Mouse (Mus musculus): ENCODE data around the gene Srp68. TPM values are rescaled to one million over a fixed set of nuclear protein-coding genes. Genes with fewer than 3 reads are reported as not detected.

The Srp68 gene
- total and polyA plus RNA-seq, 3 experiments, result 146 to 228 (median 180) TPM

DNA sequence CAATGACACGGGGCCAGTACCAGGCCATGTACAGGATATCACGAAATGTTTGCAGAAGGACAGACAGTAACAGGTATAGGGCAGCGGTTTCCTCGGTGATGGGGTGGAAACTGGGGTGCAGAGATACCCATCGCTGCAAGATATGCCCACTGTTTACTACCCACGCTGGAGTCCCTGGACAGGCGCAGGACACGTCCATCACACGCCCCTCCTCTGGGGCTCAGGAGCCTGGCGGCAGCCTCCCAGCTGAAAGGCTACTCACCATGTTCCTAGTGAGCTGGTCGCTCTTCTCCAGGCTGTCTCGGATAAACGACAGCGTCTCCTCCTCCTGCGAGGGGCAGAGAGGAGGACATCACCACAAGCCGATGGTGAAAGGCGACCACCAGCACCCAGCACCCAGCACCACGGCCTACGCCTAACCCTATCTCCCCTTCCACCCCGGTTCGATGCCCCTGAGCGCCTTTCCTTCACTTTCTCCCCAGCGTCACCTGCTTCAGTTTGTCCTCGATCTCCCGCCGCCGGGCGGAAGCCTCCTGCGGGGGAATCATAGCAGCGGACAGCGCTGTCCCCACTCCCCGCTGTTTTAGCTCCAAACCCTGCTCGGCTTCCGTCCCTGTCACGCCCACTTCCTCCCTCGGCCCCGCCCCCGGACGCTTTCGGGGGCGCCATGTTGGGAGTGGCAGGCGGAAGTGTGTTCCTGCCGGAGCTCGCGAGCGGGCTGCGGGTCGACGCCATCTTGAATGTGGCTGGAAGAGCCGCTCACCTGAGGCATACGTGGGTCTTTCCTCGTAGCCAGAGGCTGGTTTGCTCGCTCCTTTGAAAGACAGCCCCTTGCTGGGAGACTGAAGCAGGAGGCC lies 32.3 kb upstream of the Srp68 start (continued):
- TF ChIP-seq ZKSCAN1 (IDR thresholded peaks at IDR 0.05; ENCODE audit: low read depth, low read length), result no peak
- TF ChIP-seq USF1 (IDR thresholded peaks at IDR 0.05; ENCODE audit: low read depth, low read length), result peak; percentile 63
- no peak for TF ChIP-seq USF2 (IDR thresholded peaks at IDR 0.05; ENCODE audit: borderline replicate concordance in 1 of 2, insufficient read depth in 1 of 2, low read depth in 1 of 2, low read length in 2 of 2)
- TF ChIP-seq MYC (IDR thresholded peaks at IDR 0.05; ENCODE audit: low read depth, low read length), result peak; percentile 80; the same call in 1 of the 2 replicates

DNA sequence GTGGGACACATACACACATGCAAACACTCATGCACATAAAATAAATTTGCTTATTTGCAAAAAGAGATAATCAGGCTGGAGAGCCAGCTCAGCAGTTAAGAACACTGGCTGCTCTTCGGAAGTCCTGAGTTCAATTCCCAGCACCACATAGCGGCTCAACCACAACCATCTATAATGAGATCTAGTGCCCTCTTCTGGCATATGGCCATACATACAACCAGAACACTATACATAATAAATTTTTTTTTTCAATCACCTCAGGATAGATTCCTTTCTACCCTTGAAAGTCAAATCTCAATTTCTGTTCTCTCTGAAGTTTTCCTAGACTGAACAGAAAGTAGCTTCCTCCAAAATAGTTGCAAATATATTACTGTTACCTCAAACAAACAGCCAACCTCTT lies 31.4 kb upstream of the Srp68 start:
- Histone ChIP-seq H3K4me1 (ENCODE audit: control insufficient read depth in 1 of 2, insufficient read depth in 2 of 2, low read length in 2 of 2) (peaks cover 9 to 16% of the 10 kb centered on the region in 2 experiments), H3K9me3 (replicated peaks; ENCODE audit: insufficient read depth, low read length) (no peaks in the 10 kb centered on the region), H3K79me2 (ENCODE audit: control insufficient read depth, insufficient read depth, low read length, poor library complexity) (peaks cover 3% of the 10 kb centered on the region; the same call in 1 of the 2 replicates), H3K27me3 (ENCODE audit: control insufficient read depth in 1 of 2, insufficient read depth in 2 of 2, low read length in 2 of 2) (no peaks in the 10 kb centered on the region), H3K36me3 (ENCODE audit: control insufficient read depth in 1 of 2, insufficient read depth in 2 of 2, low read length in 2 of 2) (peaks cover 0 to 11% of the 10 kb centered on the region in 2 experiments; a peak in 3 of 4 replicates), H3K27ac (ENCODE audit: control insufficient read depth, low read depth, low read length) (no peak overlapping the region), H3K4me3 (ENCODE audit: control insufficient read depth in 1 of 2, insufficient read depth in 1 of 2, low read depth in 2 of 2, low read length in 2 of 2) (peak overlapping the region in 1 of 2 experiments; percentile 90; a peak in 2 of 4 replicates), H3K9ac (ENCODE audit: control insufficient read depth, low read depth, low read length, poor library complexity, severe bottlenecking) (no peak overlapping the region)
- peak; percentile 59 for DNase-seq (ENCODE audit: low read depth, low spot score)
- peak; percentile 26; the same call in 1 of the 2 replicates for TF ChIP-seq RAD21 (IDR thresholded peaks at IDR 0.05; ENCODE audit: low read depth, low read length)
- peak; percentile 37; the same call in 1 of the 2 replicates for TF ChIP-seq HCFC1 (IDR thresholded peaks at IDR 0.05; ENCODE audit: low read depth, low read length)
- peak; percentile 82 for TF ChIP-seq ZNF384 (IDR thresholded peaks at IDR 0.05; ENCODE audit: low read depth, low read length)
- peak in 2 of 3 experiments; percentile 18 to 58; a peak in 3 of 6 replicates for TF ChIP-seq CTCF (IDR thresholded peaks at IDR 0.05 in 2 of 3, conservative IDR thresholded peaks at IDR 0.05 in 1 of 3; ENCODE audit: control insufficient read depth in 1 of 3, insufficient read depth in 1 of 3, low read depth in 2 of 3, low read length in 3 of 3, poor library complexity in 1 of 3, severe bottlenecking in 1 of 3)
- 0 out of 2 replicates have a peak, but pooled peaks have one; percentile 35 for TF ChIP-seq SIN3A (IDR thresholded peaks at IDR 0.05; ENCODE audit: low read length)
- TF ChIP-seq MXI1 (IDR thresholded peaks at IDR 0.05; ENCODE audit: low read depth, low read length), result no peak
- TF ChIP-seq SMC3 (IDR thresholded peaks at IDR 0.05; ENCODE audit: low read depth, low read length), result peak; percentile 40; the same call in 1 of the 2 replicates
- no peak for TF ChIP-seq UBTF (IDR thresholded peaks at IDR 0.05; ENCODE audit: borderline replicate concordance, insufficient read depth, low read depth, low read length)

DNA sequence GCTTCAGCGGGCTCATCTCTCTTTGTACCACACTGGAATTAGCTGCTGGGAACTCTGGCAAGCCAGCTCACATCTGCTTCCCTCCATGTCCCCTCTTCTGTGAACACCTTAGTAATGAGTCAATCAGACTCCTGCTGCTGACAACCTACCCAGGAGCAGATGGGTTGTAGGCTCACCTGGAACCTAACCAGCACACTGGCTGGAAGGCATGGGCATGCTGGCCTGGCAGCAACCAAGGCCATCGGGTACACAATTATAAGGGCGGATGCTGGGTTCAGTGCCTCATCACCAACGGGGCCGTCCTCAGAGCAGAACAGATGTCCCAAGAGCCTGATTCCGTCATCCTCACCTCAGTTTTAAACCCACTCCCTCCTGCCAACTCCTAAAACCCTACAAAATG lies 24.6 kb upstream of the Srp68 start:
- Histone ChIP-seq H3K27me3 (ENCODE audit: control insufficient read depth in 1 of 2, insufficient read depth in 2 of 2, low read length in 2 of 2) (no peaks in the 10 kb centered on the region), H3K9ac (ENCODE audit: control insufficient read depth, low read depth, low read length, poor library complexity, severe bottlenecking) (no peak overlapping the region), H3K36me3 (ENCODE audit: control insufficient read depth in 1 of 2, insufficient read depth in 2 of 2, low read length in 2 of 2) (no peaks in the 10 kb centered on the region; a peak in 1 of 4 replicates), H3K4me3 (ENCODE audit: control insufficient read depth in 1 of 2, insufficient read depth in 1 of 2, low read depth in 2 of 2, low read length in 2 of 2) (no peak overlapping the region), H3K4me1 (ENCODE audit: control insufficient read depth in 1 of 2, insufficient read depth in 2 of 2, low read length in 2 of 2) (no peaks in the 10 kb centered on the region), H3K27ac (ENCODE audit: control insufficient read depth, low read depth, low read length) (no peak overlapping the region), H3K9me3 (replicated peaks; ENCODE audit: insufficient read depth, low read length) (no peaks in the 10 kb centered on the region), H3K79me2 (ENCODE audit: control insufficient read depth, insufficient read depth, low read length, poor library complexity) (no peaks in the 10 kb centered on the region)
- no peak for TF ChIP-seq POLR2AphosphoS2 (IDR thresholded peaks at IDR 0.05; ENCODE audit: low read length)
- TF ChIP-seq MXI1 (IDR thresholded peaks at IDR 0.05; ENCODE audit: low read depth, low read length), result no peak
- no peak for TF ChIP-seq MAFK (IDR thresholded peaks at IDR 0.05; ENCODE audit: borderline replicate concordance, low read depth, low read length)
- no peak for TF ChIP-seq UBTF (IDR thresholded peaks at IDR 0.05; ENCODE audit: borderline replicate concordance, insufficient read depth, low read depth, low read length)
- no peak for TF ChIP-seq GATA1 (IDR thresholded peaks at IDR 0.05; ENCODE audit: low read depth, low read length)
- TF ChIP-seq TAL1 (IDR thresholded peaks at IDR 0.05; ENCODE audit: low read length), result no peak
- no peak for TF ChIP-seq JUND (IDR thresholded peaks at IDR 0.05; ENCODE audit: low read depth, low read length)
- TF ChIP-seq KAT2A (conservative IDR thresholded peaks at IDR 0.05; ENCODE audit: low read depth, low read length), result no peak
- TF ChIP-seq POLR2AphosphoS5 (IDR thresholded peaks at IDR 0.05; ENCODE audit: borderline replicate concordance, low read depth, low read length), result no peak
- TF ChIP-seq TBP (IDR thresholded peaks at IDR 0.05; ENCODE audit: low read depth, low read length), result no peak
- TF ChIP-seq USF1 (IDR thresholded peaks at IDR 0.05; ENCODE audit: low read depth, low read length), result no peak
- no peak for TF ChIP-seq MAZ (IDR thresholded peaks at IDR 0.05; ENCODE audit: low read depth, low read length)
- no peak for DNase-seq (ENCODE audit: low read depth, low spot score)
